In genomic region chr7:39981647-39982046, GRCm38 (mm10) we compare ENCODE assay signal across 30 mouse cellular contexts.
"Had no signal": no experiment of that assay in that cellular context is flagged by ENCODE, and none has a peak within 500 bp of the region (broad histone marks: within the 10 kb centered on the region; RNA-seq: fewer than 3 reads in every experiment).

No protein-coding gene starts in this region.

- ATAC-seq: lung, postnatal 0 days; midbrain, embryonic 13.5 days; midbrain, embryonic 15.5 days; midbrain, embryonic 16.5 days had no signal

- H3K4me3 ChIP-seq: left cerebral cortex, adult 2 months; limb, embryonic 10.5 days; limb, embryonic 12.5 days; limb, embryonic 13.5 days; limb, embryonic 15.5 days; liver, embryonic 13.5 days; liver, embryonic 15.5 days; lung, embryonic 15.5 days; megakaryocyte, embryonic 14.5 days; midbrain, embryonic 10.5 days; midbrain, embryonic 12.5 days; midbrain, embryonic 13.5 days; midbrain, embryonic 15.5 days; myocyte; neural tube, embryonic 12.5 days had no signal

- H3K9me3 ChIP-seq: limb, embryonic 10.5 days; limb, embryonic 12.5 days; limb, embryonic 13.5 days; limb, embryonic 15.5 days; liver, embryonic 13.5 days; liver, embryonic 15.5 days; lung, embryonic 15.5 days; midbrain, embryonic 10.5 days; midbrain, embryonic 12.5 days; midbrain, embryonic 13.5 days; midbrain, embryonic 15.5 days; neural tube, embryonic 12.5 days had no signal

- H3K9ac ChIP-seq: limb, embryonic 12.5 days; limb, embryonic 13.5 days; limb, embryonic 15.5 days; liver, embryonic 13.5 days; liver, embryonic 15.5 days; lung, embryonic 14.5 days; lung, embryonic 15.5 days; midbrain, embryonic 12.5 days; midbrain, embryonic 13.5 days; midbrain, embryonic 15.5 days; neural tube, embryonic 12.5 days had no signal

- H3K27ac ChIP-seq: left cerebral cortex, adult 2 months; limb, embryonic 10.5 days; limb, embryonic 12.5 days; limb, embryonic 13.5 days; limb, embryonic 15.5 days; liver, embryonic 13.5 days; liver, embryonic 15.5 days; lung, embryonic 15.5 days; macrophage; midbrain, embryonic 10.5 days; midbrain, embryonic 12.5 days; midbrain, embryonic 13.5 days; midbrain, embryonic 15.5 days; neural tube, embryonic 12.5 days had no signal

- DNase-seq: left cerebral cortex, postnatal 4 days; liver; liver, embryonic 13.5 days; lung, adult 18-20 months; lung, adult 2 months; lung, embryonic 14.5 days; lung, postnatal 10 days; lung, postnatal 14 days; lung, postnatal 36 days; lung, postnatal 4 days; midbrain, embryonic 14.5 days had no signal

- H3K27me3 ChIP-seq: limb, embryonic 12.5 days; limb, embryonic 13.5 days; limb, embryonic 15.5 days; liver, embryonic 13.5 days; liver, embryonic 15.5 days; lung, embryonic 15.5 days; megakaryocyte, embryonic 14.5 days; midbrain, embryonic 12.5 days; midbrain, embryonic 13.5 days; midbrain, embryonic 15.5 days; neural tube, embryonic 12.5 days had no signal

- H3K4me2 ChIP-seq: limb, embryonic 12.5 days; limb, embryonic 13.5 days; limb, embryonic 15.5 days; liver, embryonic 11.5 days; liver, embryonic 13.5 days; liver, embryonic 15.5 days; lung, embryonic 14.5 days; lung, embryonic 15.5 days; midbrain, embryonic 11.5 days; midbrain, embryonic 12.5 days; midbrain, embryonic 13.5 days; midbrain, embryonic 15.5 days; neural tube, embryonic 12.5 days had no signal

- H3K36me3 ChIP-seq: limb, embryonic 10.5 days; limb, embryonic 12.5 days; limb, embryonic 13.5 days; limb, embryonic 15.5 days; liver, embryonic 13.5 days; liver, embryonic 15.5 days; lung, embryonic 15.5 days; midbrain, embryonic 10.5 days; midbrain, embryonic 12.5 days; midbrain, embryonic 13.5 days; midbrain, embryonic 15.5 days; neural tube, embryonic 12.5 days had no signal

- H3K4me1 ChIP-seq: limb, embryonic 10.5 days; limb, embryonic 12.5 days; limb, embryonic 13.5 days; limb, embryonic 15.5 days; liver, embryonic 13.5 days; liver, embryonic 15.5 days; lung, embryonic 15.5 days; megakaryocyte, embryonic 14.5 days; midbrain, embryonic 10.5 days; midbrain, embryonic 12.5 days; midbrain, embryonic 13.5 days; midbrain, embryonic 15.5 days; neural tube, embryonic 12.5 days had no signal
